Mouse (Mus musculus): ENCODE results near the gene Lrrc38.

GRCm38 (mm10) chr4:143380716-143381004, 31.1 kb downstream of the Lrrc38 start:
- TF ChIP-seq CTCF (IDR thresholded peaks at IDR 0.05; ENCODE audit: control insufficient read depth, insufficient read depth, insufficient read length) = no peak
- no peak for TF ChIP-seq USF1 (IDR thresholded peaks at IDR 0.05; ENCODE audit: low read depth)
